Mouse (Mus musculus): ENCODE measurements at regions not wholly inside any gene's neighbourhood (a gene's known extent, or its start where the extent isn't known, plus 50 kb on each side); places are given as distances from the start of the nearest gene placed in this dataset.

DNA sequence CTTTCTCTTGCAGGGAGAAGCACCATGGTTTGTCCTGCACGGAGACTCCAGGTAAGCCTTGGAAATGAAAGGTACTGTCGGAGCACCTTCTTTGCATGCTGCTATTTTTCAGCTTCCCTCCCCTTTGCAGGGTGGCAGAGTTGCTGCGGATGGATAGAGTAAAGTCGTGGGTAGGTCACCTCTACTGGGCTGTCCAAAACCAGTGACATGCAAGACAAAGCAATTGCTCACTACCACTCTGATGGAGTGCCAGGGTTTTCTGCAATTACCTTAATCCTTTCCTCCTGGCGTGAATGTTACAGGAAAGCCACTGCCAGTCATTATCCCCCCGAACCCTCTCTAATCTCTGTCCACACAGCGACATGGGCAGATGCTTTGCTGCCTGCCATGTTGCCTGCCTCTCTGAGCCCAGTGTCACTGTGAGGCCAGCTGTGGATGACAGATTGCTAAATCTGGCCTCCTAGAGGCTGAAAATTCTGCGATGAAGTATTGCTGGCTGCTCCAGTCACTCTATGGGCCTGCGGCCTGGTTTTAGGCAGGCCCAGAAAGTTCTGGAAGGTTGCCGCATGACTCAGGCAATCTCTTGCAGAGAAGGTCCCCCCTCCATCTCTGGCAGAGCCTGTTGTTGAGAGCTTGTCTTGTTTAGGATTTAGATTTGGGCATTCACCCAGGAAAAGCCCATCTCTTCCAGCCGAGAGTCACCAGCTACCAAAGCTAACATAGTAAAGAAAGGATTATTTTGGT lies 54.1 kb upstream of the Sod3 start:
- intact Hi-C loops (cut with DNase I) = no loop called here
- no peak for TF ChIP-seq CTCF (IDR thresholded peaks at IDR 0.05)
- H3K4me3 ChIP-seq = no peak overlapping the region
- DNase-seq (ENCODE audit: extremely low spot score in 1 of 2, low spot score in 2 of 2) = peak in 1 of 2 experiments; percentile 19
- no peak overlapping the region for H3K27ac ChIP-seq

DNA sequence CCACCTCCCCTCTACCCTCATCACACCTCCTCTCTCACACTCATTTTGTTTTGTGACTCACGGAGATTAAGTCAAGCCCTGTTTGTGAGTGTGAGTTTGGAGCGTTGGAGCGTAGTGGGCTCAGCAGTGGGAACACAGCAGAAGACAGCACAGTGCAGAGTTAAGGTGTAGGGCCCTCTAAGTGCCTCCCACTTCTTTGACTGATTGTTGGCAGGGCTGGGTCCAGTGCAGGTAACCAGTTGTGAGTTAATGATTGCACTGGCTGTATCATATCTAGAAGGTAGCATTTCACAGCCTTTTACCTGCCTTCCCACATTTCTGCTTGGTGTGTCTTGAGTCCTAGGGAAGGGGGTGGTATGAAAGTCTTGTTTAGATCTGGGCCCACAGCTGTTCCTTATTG lies 67.3 kb upstream of the Sod3 start:
- Histone ChIP-seq H3K4me3 (no peak overlapping the region), H3K27ac (no peak overlapping the region)
- intact Hi-C loops (cut with DNase I) = no loop called here
- TF ChIP-seq CTCF (IDR thresholded peaks at IDR 0.05) = no peak
- DNase-seq (ENCODE audit: extremely low spot score in 1 of 2, low spot score in 2 of 2) = no peak

GRCm38 (mm10) chr5:52294466-52294865 lies 69.1 kb upstream of the Sod3 start:
- no peak for DNase-seq (ENCODE audit: extremely low spot score in 1 of 2, low spot score in 2 of 2)
- no peak overlapping the region for H3K27ac ChIP-seq
- no peak overlapping the region for H3K4me3 ChIP-seq
- no peak for TF ChIP-seq CTCF (IDR thresholded peaks at IDR 0.05)
- intact Hi-C loops (cut with DNase I) = no loop called here

DNA sequence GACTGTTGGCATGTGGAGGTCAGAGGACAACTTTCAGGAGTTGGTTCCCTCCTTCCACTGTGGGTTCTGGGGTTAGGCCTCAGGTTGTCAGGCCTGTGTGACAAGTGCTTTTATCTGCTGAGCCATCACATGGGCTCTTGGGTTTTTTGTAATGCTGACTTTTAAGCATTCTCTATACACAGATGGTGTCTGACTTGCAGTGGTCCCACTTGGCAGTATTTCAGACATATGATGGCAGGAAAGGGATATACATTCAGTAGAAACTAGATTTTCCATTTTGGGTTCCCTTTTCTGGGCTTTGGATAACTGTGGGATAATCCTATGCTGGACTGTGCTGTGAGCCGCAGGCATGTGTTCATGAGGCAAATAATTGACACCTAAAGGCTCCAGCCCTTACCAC lies 75.3 kb upstream of the Sod3 start:
- Histone ChIP-seq H3K27ac (no peak overlapping the region), H3K4me3 (no peak overlapping the region)
- no peak for DNase-seq (ENCODE audit: extremely low spot score in 1 of 2, low spot score in 2 of 2)
- no peak for TF ChIP-seq CTCF (IDR thresholded peaks at IDR 0.05)
- intact Hi-C loops (cut with DNase I) = no loop called here

GRCm38 (mm10) chr5:52280871-52281270 lies 82.7 kb upstream of the Sod3 start:
- no peak for DNase-seq (ENCODE audit: extremely low spot score in 1 of 2, low spot score in 2 of 2)
- no peak overlapping the region for H3K27ac ChIP-seq
- intact Hi-C loops (cut with DNase I) = no loop called here
- no peak overlapping the region for H3K4me3 ChIP-seq
- TF ChIP-seq CTCF (IDR thresholded peaks at IDR 0.05) = no peak

GRCm38 (mm10) chr5:52278111-52278510 lies 85.5 kb upstream of the Sod3 start:
- TF ChIP-seq CTCF (IDR thresholded peaks at IDR 0.05) = no peak
- DNase-seq (ENCODE audit: extremely low spot score in 1 of 2, low spot score in 2 of 2) = no peak
- H3K4me3 ChIP-seq = no peak overlapping the region
- intact Hi-C loops (cut with DNase I) = no loop called here
- H3K27ac ChIP-seq = no peak overlapping the region

DNA sequence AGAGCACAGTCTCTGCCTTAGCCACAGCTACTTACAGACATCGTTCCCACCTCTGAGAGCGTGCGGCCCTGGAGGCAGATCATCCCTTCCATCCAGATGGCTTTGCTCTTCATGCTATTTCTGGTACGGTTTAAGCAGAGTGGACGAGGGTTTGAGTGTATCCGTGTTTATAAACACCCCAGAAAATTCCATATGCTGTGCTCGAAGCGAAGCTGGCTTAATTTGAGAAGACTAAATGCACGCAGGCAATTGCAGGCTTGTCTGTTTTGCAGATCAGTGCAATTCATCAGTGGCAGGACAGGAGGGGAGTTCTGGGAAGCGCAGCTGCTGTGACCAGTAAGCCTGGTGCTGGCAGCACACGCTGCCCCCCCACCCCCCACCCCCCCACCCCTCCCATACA lies 72.9 kb upstream of the Dhx15 start:
- H3K4me3 ChIP-seq = no peak overlapping the region
- H3K27ac ChIP-seq = no peak overlapping the region
- peak; percentile 24 to 46 for DNase-seq (ENCODE audit: extremely low spot score in 1 of 2, low spot score in 2 of 2)
- intact Hi-C loops (cut with DNase I) = loop anchor here (1.0 to 2.0 kb wide), 2 partner anchors 50 to 125 kb away; no protein-coding TSS in a partner anchor
- no peak for TF ChIP-seq CTCF (IDR thresholded peaks at IDR 0.05)

- H3K27ac ChIP-seq = no peak overlapping the region
- TF ChIP-seq CTCF (IDR thresholded peaks at IDR 0.05) = no peak
- intact Hi-C loops (cut with DNase I) = no loop called here
- H3K4me3 ChIP-seq = no peak overlapping the region
- no peak for DNase-seq (ENCODE audit: extremely low spot score in 1 of 2, low spot score in 2 of 2)
Measured at GRCm38 (mm10) chr5:52258075-52258474, 67.8 kb upstream of the Dhx15 start.

DNA sequence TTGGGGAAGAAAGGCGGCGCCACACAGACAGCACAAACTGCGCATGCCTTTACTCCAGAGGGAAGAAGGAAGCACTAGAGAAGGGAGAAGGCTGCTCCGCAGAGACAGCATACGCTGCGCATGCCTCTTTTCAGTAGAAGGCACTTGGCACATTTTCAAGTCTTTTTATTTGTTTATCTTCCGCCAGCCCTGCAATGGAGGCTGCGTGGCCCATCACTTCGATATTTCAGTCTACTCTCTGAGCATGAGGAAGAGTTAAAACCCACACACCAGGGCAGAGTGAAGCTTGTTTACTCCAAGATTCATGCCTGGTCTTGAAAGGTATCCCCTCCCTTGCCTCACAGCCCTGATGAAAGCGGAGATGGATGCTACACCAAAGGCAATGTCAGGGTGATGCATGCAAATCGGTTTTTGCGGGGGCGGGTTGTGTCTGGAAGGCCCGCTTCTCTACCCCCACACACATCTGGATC lies 64.3 kb upstream of the Dhx15 start:
- DNase-seq (ENCODE audit: extremely low spot score in 1 of 2, low spot score in 2 of 2) = no peak
- no peak for TF ChIP-seq CTCF (IDR thresholded peaks at IDR 0.05)
- intact Hi-C loops (cut with DNase I) = no loop called here
- no peak overlapping the region for H3K4me3 ChIP-seq
- no peak overlapping the region for H3K27ac ChIP-seq

GRCm38 (mm10) chr5:52249804-52250203 lies 59.5 kb upstream of the Dhx15 start:
- H3K27ac ChIP-seq = no peak overlapping the region
- no peak for TF ChIP-seq CTCF (IDR thresholded peaks at IDR 0.05)

DNA sequence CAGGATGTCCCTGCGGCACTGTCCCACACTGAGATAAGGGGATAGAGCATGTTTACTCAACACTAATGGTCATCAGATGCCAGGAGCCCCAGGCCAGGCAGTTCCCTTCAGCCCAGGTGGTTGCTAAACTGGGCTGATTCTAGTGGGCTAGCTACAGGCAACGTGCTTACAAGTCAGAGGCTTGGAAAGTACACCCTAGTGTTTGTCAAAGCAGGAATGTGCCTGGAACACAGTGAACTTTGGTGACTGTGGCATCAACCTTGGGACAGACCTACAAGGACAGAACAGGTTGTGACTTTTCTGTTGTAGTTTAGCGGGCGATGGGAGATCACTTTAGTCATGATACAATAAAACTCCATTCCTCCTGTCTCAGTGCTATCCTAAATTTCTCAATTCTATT lies 53.6 kb upstream of the Dhx15 start:
- intact Hi-C loops (cut with DNase I) = no loop called here
- DNase-seq (ENCODE audit: extremely low spot score in 1 of 2, low spot score in 2 of 2) = no peak
- H3K27ac ChIP-seq = no peak overlapping the region
- TF ChIP-seq CTCF (IDR thresholded peaks at IDR 0.05) = no peak
- H3K4me3 ChIP-seq = no peak overlapping the region

More at GRCm38 (mm10) chr5:52249804-52250203, 59.5 kb upstream of the Dhx15 start:
- no peak overlapping the region for H3K4me3 ChIP-seq
- intact Hi-C loops (cut with DNase I) = no loop called here
- DNase-seq (ENCODE audit: extremely low spot score in 1 of 2, low spot score in 2 of 2) = no peak

DNA sequence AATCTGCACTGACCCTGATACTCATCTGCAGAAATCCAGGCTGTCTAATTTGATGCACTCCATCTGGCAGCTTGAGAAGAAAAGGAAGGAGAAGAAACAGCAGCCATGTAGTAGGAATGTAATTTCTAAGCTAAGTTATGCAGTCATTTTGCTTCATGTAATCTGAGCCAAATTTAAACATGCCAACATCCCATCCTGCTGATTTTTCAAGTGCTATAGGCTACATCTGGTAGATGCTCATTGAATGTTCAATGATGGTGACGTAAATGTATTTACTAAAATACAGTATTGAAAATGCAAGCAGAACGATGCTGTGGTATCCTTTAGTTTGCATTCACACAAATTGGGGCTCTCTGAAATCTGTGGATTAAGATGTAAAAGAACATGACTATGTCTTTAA lies 52.1 kb upstream of the Dhx15 start:
- no peak for TF ChIP-seq CTCF (IDR thresholded peaks at IDR 0.05)
- Histone ChIP-seq H3K4me3 (no peak overlapping the region), H3K27ac (no peak overlapping the region)
- DNase-seq (ENCODE audit: extremely low spot score in 1 of 2, low spot score in 2 of 2) = no peak
- intact Hi-C loops (cut with DNase I) = no loop called here

DNA sequence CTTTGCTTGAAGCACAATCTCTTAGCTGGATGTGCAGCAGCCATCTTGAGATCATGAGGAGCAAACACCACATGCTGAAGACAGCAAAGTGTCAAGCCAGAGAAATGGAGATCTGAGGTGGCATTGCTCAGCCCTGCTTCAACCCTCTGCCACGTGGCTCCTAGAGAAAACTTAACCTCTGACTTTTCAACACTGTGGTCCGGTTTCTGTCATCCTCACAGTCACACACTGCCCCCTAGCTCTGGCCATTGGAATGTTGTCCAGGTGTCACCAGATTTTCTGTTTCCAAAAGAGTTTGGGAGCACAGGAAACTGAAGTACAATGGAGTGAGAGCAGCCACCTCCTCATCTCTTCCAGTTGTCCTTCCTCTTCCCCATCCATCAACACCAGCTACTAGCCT lies 50.2 kb upstream of the Dhx15 start:
- no peak for DNase-seq (ENCODE audit: extremely low spot score in 1 of 2, low spot score in 2 of 2)
- peak; percentile 48 for TF ChIP-seq CTCF (IDR thresholded peaks at IDR 0.05)
- Histone ChIP-seq H3K4me3 (no peak overlapping the region), H3K27ac (no peak overlapping the region)
- intact Hi-C loops (cut with DNase I) = no loop called here

Measured in left cerebral cortex, adult 2 months (tissue).